Mouse (Mus musculus) mouse trophoblast stem cell (cell line): ENCODE results near the gene Foxm1.

Experiments
- in situ Hi-C, 2 experiments: fragments of 300-500 bp; cut with MseI, MboI; formaldehyde crosslinking; loops; 2 replicates in 1 of 2; 3 replicates in 1 of 2; pipeline ENCODE4 v1.15.1; 2025

Foxm1 gene

DNA sequence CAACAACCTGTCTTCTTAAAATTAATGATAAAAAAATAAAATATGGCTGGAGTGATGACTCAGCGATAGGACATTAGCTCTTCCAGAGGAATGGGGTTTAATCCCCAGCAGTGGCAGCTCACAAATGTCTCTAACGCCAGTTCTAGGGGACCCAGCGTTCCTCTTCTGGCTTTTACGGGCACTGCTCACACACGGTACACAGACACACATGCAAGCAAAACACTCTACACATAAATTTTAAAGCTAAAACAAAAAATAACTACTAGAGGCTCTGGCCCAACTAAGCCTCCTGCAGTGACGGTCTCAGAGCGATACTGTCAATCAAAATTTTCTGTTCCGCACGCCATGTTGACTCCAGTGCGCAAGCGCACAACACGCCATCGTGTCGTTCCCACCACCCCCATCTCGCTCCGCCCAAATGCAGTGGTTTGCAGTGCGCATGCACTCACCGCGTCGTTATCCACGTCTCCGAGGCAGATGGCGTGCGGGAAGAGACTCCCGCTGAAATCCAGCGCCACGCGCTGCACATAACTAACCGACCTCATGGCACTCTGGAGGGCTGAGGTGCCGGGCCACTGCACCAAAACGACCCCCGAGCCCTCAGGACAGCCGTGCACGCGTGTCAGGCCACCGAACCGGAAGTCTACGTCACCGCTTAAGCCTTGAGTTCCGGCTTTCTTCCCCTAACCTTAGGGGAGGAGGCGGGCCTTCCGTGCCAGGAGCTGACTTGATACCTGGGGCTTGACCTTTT lies 61.7 kb downstream of the Foxm1 start, which contains the start of gene Itfg2:
TSS of gene Itfg2 (minus strand) at position 663 of the 751 bp plus-strand sequence.
- in situ Hi-C loops: no loop called here

DNA sequence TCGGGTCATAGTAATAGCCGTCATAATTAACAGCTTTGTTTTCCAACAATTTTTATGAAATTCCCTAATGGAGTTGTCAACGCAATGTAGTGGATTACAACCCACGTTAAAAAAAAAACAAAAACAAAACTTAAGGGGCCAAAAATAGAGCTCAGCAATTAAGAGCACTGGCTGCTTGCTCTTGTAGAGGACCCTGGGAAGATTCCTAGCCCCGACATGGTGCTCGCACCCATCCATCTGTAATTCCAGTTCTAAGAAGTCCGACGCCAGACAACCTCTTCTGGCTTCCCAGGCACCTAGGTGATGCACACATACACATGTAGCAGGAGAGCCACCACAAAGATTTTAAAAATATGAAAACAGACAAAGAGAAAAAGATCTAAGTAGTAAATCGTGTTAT lies 62.3 kb downstream of the Foxm1 start:
- in situ Hi-C loops: no loop called here
